Mouse (Mus musculus) CH12.LX (cell line): ENCODE data around the gene Gabpb2. TPM values are rescaled to one million over a fixed set of nuclear protein-coding genes. Genes with fewer than 3 reads are reported as not detected.

Experiments
- DNase-seq: peaks from one replicate; pipeline ENCODE4 v3.0.0-alpha.2; 2013; ENCODE audit errors: extremely low read depth
- H3K27ac ChIP-seq: 2 replicates; pipeline ENCODE4 v1.5.1; 2012; ENCODE audit warnings: low read depth, mild to moderate bottlenecking, control low read depth, moderate library complexity; ENCODE audit not compliant: insufficient read depth
- H3K27me3 ChIP-seq: replicated peaks from 2 replicates; pipeline ENCODE3; 2012; ENCODE audit warnings: inconsistent platforms
- H3K36me3 ChIP-seq, 2 experiments: replicated peaks in 1 of 2; 2 replicates each; pipeline versions ENCODE3 to v1.6.1; 2012; ENCODE audit warnings: inconsistent platforms in 1 of 2, low read length in 1 of 2, mild to moderate bottlenecking in 1 of 2, mixed read lengths in 1 of 2, moderate library complexity in 1 of 2; ENCODE audit not compliant: control insufficient read depth in 1 of 2, insufficient read depth in 1 of 2
- H3K4me1 ChIP-seq, 2 experiments: 2 replicates each; pipeline ENCODE4 v1.6.1; 2012; ENCODE audit warnings: inconsistent platforms in 1 of 2, moderate library complexity in 1 of 2; ENCODE audit not compliant: insufficient read depth in 2 of 2, control insufficient read depth in 1 of 2
- H3K4me2 ChIP-seq: 2 replicates; pipeline ENCODE4 v1.6.1; 2012; ENCODE audit warnings: low read depth, mild to moderate bottlenecking, control low read depth; ENCODE audit not compliant: poor library complexity, insufficient read depth, severe bottlenecking
- H3K4me3 ChIP-seq, 3 experiments: fragments of 150-350 bp in 1 of 3; sonication (generic) in 1 of 3; replicated peaks in 1 of 3; 2 replicates each; pipeline versions ENCODE3 to v1.5.1; 2011 to 2012; ENCODE audit warnings: low read depth in 2 of 3, low read length in 2 of 3, mild to moderate bottlenecking in 2 of 3, moderate library complexity in 2 of 3, control low read depth in 1 of 3, improper control_type of control experiment in 1 of 3, inconsistent platforms in 1 of 3, mixed read lengths in 1 of 3; ENCODE audit not compliant: poor library complexity in 1 of 3
- H3K79me2 ChIP-seq: replicated peaks from 2 replicates; pipeline ENCODE4 v1.6.1; 2012; ENCODE audit warnings: mild to moderate bottlenecking, moderate library complexity; ENCODE audit not compliant: control insufficient read depth, poor library complexity, insufficient read depth, severe bottlenecking; ENCODE audit errors: extremely low read depth
- H3K9ac ChIP-seq: 2 replicates; pipeline ENCODE4 v1.6.1; 2012; ENCODE audit warnings: low read depth, mild to moderate bottlenecking, control low read depth, moderate library complexity; ENCODE audit not compliant: insufficient read depth
- H3K9me3 ChIP-seq: replicated peaks from 2 replicates; pipeline ENCODE3; 2012; ENCODE audit warnings: low read length, inconsistent platforms, mixed read lengths
- CHD2 ChIP-seq: IDR thresholded peaks from 2 replicates; pipeline ENCODE4 v1.6.1; 2011; ENCODE audit warnings: low read length, improper control_type of control experiment
- E2F4 ChIP-seq: IDR thresholded peaks from 2 replicates; pipeline ENCODE4 v1.6.1; 2011; ENCODE audit warnings: low read depth, low read length, improper control_type of control experiment; ENCODE audit not compliant: insufficient replicate concordance
- ETS1 ChIP-seq: conservative IDR thresholded peaks from 2 replicates; pipeline ENCODE4 v1.6.1; 2012; ENCODE audit warnings: low read depth, mild to moderate bottlenecking, inconsistent platforms, low read length, improper control_type of control experiment, moderate library complexity
- HCFC1 ChIP-seq: IDR thresholded peaks from 2 replicates; pipeline ENCODE4 v1.6.1; 2012; ENCODE audit warnings: low read depth, mild to moderate bottlenecking, inconsistent platforms, low read length, improper control_type of control experiment
- MAFK ChIP-seq: IDR thresholded peaks from 2 replicates; pipeline ENCODE4 v1.6.1; 2011; ENCODE audit warnings: low read length, improper control_type of control experiment; ENCODE audit not compliant: insufficient replicate concordance
- MAZ ChIP-seq: IDR thresholded peaks from 2 replicates; pipeline ENCODE4 v1.6.1; 2012; ENCODE audit warnings: low read depth, mild to moderate bottlenecking, inconsistent platforms, low read length, improper control_type of control experiment, moderate library complexity
- MEF2A ChIP-seq: IDR thresholded peaks from 2 replicates; pipeline ENCODE4 v1.6.1; 2014; ENCODE audit warnings: low read depth, mild to moderate bottlenecking, inconsistent platforms, low read length, improper control_type of control experiment, borderline replicate concordance
- MXI1 ChIP-seq: IDR thresholded peaks from 2 replicates; pipeline ENCODE4 v1.6.1; 2011; ENCODE audit warnings: mild to moderate bottlenecking, low read depth, low read length, improper control_type of control experiment
- MYC ChIP-seq: IDR thresholded peaks from 2 replicates; pipeline ENCODE4 v1.6.1; 2011; ENCODE audit warnings: low read depth, mild to moderate bottlenecking, improper control_type of control experiment, low read length
- NELFE ChIP-seq: IDR thresholded peaks from 2 replicates; pipeline ENCODE4 v1.6.1; 2011; ENCODE audit warnings: low read depth, low read length, improper control_type of control experiment
- NRF1 ChIP-seq: IDR thresholded peaks from 2 replicates; pipeline ENCODE4 v1.6.1; 2014; ENCODE audit warnings: low read depth, mild to moderate bottlenecking, inconsistent platforms, low read length, improper control_type of control experiment, moderate library complexity
- POLR2AphosphoS2 ChIP-seq: IDR thresholded peaks from 2 replicates; pipeline ENCODE4 v1.6.1; 2011; ENCODE audit warnings: low read depth, low read length, improper control_type of control experiment
- SIN3A ChIP-seq: IDR thresholded peaks from 2 replicates; pipeline ENCODE4 v1.6.1; 2012; ENCODE audit warnings: low read length, improper control_type of control experiment, inconsistent platforms
- TBP ChIP-seq: conservative IDR thresholded peaks from 2 replicates; pipeline ENCODE4 v1.6.1; 2011; ENCODE audit warnings: low read depth, low read length, improper control_type of control experiment
- ZC3H11A ChIP-seq: IDR thresholded peaks from 2 replicates; pipeline ENCODE4 v1.6.1; 2012; ENCODE audit warnings: low read depth, mild to moderate bottlenecking, inconsistent platforms, low read length, improper control_type of control experiment
- ZKSCAN1 ChIP-seq: IDR thresholded peaks from 2 replicates; pipeline ENCODE4 v1.6.1; 2012; ENCODE audit warnings: low read depth, inconsistent platforms, low read length, improper control_type of control experiment, borderline replicate concordance
- ZMIZ1 ChIP-seq: IDR thresholded peaks from 2 replicates; pipeline ENCODE4 v1.6.1; 2012; ENCODE audit warnings: low read depth, mild to moderate bottlenecking, inconsistent platforms, low read length, improper control_type of control experiment
- dilution Hi-C: fragments of 300-500 bp; cut with MboI; formaldehyde crosslinking; loops from 2 replicates; pipeline ENCODE4 v1.14.3; 2020; ENCODE audit warnings: low sequenced_read_pairs; ENCODE audit not compliant: extremely low pct_unique_long_range_greater_than_20kb, extremely low pct_ligation_motif_present
- in situ Hi-C: fragments of 300-500 bp; cut with MboI; formaldehyde crosslinking; loops from 3 replicates; pipeline ENCODE4 v1.14.3; 2019; ENCODE audit warnings: low sequenced_read_pairs, low pct_ligation_motif_present, low pct_unique_long_range_greater_than_20kb, mixed read lengths
- polyA plus RNA-seq: library from polyadenylated mRNA; unstranded; fragments of >175 nt; gene quantifications from 2 replicates; pipeline ENCODE4 v1.2.1, GENCODE M21; 2012; ENCODE audit warnings: low read depth; ENCODE audit not compliant: insufficient read length
- total RNA-seq, 2 experiments: library from RNA; depleted of rRNA; stranded (reverse); fragments of 300-350 nt in 1 of 2; fragments of >200 nt in 1 of 2; gene quantifications; 2 replicates each; pipeline ENCODE4 v1.2.3; 2012 to 2014

Gabpb2 gene
- total and polyA plus RNA-seq, 3 experiments: 14.7 to 20.6 (median 16.6) TPM

- in situ Hi-C loops: no loop called here
- TF ChIP-seq HCFC1 (no peak), NELFE (no peak), MAZ (no peak), SIN3A (no peak), ZC3H11A (no peak), POLR2AphosphoS2 (no peak), NRF1 (no peak), MXI1 (no peak), MAFK (no peak), ZKSCAN1 (no peak), ETS1 (no peak), ZMIZ1 (no peak), MYC (no peak), MEF2A (no peak), E2F4 (no peak), TBP (no peak)
- TF ChIP-seq, all 38 proteins: peak for 0
- Histone ChIP-seq H3K4me3 (no peak overlapping the region), H3K4me1 (peaks cover 0 to 8% of the 10 kb centered on the region in 2 experiments; a peak in 1 of 4 replicates), H3K9ac (no peak overlapping the region), H3K27ac (no peak overlapping the region), H3K36me3 (no peaks in the 10 kb centered on the region), H3K27me3 (peaks cover 29% of the 10 kb centered on the region), H3K4me2 (no peak overlapping the region), H3K9me3 (peaks cover 8% of the 10 kb centered on the region), H3K79me2 (no peaks in the 10 kb centered on the region)
- no peak for DNase-seq
- dilution Hi-C loops: no loop called here
These were observed 45.0 kb downstream of the Gabpb2 start for GRCm38 (mm10) chr3:95172526-95173255.

- in situ Hi-C loops: no loop called here
- DNase-seq: no peak
- Histone ChIP-seq H3K27me3 (peaks cover 40% of the 10 kb centered on the region), H3K27ac (no peak overlapping the region), H3K4me2 (no peak overlapping the region), H3K79me2 (no peaks in the 10 kb centered on the region), H3K4me3 (no peak overlapping the region), H3K9ac (no peak overlapping the region), H3K9me3 (peaks cover 8% of the 10 kb centered on the region), H3K36me3 (no peaks in the 10 kb centered on the region), H3K4me1 (peaks cover 0 to 8% of the 10 kb centered on the region in 2 experiments; a peak in 1 of 4 replicates)
- dilution Hi-C loops: no loop called here
- TF ChIP-seq TBP (no peak), MAFK (no peak), CHD2 (no peak)
These were observed 46.6 kb downstream of the Gabpb2 start for GRCm38 (mm10) chr3:95171105-95171504.
